Mouse (Mus musculus) c-Kit-positive CD71-positive TER-119-positive erythroid progenitor cells, embryonic 14.5 days (primary cell): ENCODE results near the gene Uqcc3.
"Not testable (repeated sequence)": the region's sequence is repeated elsewhere in the genome, so short reads cannot be mapped to it uniquely, and the experiment has no call there.

Experiments
- DNase-seq: peaks from one replicate; pipeline ENCODE4 v3.0.0-alpha.2; 2013; ENCODE audit warnings: low spot score

Gene Uqcc3

DNA sequence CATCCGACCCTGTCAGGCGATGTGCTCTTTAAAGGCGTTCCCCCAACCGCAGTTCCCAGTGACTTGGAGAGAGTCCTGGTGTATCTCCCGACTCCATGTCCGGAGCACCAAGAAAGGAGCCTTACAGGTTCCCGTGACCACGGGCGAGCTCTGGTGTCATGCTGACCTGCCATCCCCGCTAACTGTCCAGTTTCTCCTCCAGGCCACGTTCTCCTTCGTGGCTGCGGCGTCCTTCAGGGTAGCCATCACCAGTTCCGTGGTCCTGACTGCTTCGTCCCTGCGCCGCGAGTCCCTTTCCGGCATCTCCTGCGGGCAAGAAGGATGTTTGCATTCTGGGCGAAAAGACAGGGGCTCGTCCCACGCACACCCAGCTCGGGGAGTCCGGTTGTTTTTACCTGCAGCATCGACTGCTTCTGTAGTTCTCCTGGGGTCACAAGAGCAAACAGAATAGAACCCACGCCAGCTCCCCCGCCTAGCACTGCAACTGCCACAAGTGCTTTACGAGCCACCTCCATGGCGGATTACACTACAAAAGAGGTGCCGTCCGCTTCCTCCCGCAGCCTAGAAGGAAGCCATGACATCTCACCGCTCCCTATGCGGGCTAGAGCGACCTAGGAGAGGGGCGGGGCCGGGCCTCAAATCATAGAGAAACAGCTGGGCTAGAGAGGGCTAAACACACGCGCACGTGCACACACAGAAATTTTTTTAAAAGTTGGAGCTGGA lies at the start of gene Uqcc3:
Uqcc3 (minus strand) TSS at position 613 of the 723 bp plus-strand sequence.
- peak; percentile 86 for DNase-seq

DNA sequence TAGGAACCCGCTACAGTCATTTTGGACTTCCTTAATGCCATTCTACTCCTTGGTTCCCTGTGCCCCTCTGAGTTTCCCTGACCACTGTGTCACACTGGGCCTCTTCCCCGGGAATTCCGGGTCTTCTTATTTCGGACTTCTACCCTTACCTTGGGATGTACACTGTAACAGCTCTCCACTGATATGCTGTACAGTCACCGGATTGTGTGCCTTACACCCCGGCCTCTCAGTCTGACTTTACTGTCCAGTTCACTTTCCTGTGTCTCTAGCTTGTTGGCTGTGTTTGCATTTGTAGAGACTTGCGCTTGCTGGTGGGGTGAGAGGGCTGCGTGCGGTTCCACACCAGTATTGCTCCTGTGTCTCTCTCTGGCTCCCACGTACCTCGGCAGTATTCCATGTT lies 49.4 kb upstream of the Uqcc3 start:
- no peak for DNase-seq

DNA sequence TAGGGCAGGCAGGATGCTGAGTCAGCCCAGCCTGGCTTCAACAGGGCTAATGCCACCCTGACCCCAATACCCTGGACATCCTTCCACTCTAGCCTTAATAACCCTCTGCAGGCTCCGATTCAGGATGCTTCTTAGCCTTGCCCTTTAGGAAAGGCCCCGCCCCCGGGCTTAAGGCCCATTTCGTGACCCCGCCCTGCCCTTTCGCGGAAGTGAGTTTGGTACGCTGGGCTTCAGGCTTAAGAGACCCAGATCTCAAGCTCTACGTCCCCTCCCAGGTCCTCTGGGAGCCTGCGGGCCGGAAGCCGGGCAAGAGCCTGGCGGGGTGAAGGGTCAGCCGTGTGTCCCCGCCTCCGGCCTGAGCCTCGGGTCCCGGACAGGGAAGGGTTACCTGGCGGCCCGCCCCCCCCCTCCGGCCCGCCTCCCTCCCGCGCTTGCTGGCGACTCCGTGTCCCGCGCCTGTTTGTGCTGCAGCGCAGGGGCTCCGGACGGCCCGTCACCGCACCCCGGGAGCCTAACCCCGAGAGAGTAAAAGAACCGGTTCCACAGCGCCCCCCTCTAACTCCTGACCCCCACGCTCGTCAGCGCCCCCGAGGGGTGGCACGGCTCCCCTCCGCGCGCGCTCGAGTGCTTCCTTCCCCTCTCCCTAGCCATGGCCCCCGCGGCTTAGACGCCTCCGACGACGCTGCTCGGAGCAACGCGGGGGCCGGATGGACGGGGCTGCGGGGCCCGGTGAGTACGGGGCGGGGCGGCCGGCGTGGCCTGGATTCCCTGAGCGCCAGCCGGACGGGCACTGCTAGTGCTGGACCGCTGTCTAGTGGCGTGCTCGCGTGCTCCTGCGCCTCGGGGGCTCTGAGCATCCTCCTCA lies 48.7 kb upstream of the Uqcc3 start, which contains the start of the genes Rom1 and Eml3:
Rom1 (minus strand) TSS at position 133 of the 865 bp plus-strand sequence.
Eml3 (plus strand) TSS at position 329 of the 865 bp plus-strand sequence.
- peak; percentile 82 for DNase-seq

DNA sequence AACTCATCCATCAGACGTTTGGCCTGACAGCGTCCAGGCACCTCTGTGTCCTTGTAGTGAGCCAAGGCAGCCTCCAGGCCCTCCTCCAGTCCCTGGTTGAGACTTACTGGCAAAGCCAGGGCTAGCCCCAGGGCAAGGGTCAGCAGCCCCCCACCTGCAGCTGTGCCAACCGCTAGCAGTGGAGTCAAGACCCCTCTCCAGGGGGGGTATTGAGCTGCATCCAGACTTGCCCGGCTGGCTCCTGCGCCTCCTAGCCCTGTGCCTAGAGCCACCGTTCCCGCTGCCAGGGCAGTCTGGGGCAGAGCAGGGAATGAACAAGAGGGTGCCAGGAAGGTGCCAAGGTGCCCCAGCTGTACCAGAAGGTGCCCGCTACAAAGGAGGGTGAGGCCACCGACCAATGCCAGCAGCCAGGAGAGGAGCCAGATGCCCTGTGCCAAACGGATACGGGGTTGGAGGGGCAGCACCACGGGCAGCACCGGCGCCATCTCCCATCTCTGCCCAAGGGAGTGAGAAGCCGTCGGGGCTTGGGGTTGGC lies 48.0 kb upstream of the Uqcc3 start:
- no peak for DNase-seq

DNA sequence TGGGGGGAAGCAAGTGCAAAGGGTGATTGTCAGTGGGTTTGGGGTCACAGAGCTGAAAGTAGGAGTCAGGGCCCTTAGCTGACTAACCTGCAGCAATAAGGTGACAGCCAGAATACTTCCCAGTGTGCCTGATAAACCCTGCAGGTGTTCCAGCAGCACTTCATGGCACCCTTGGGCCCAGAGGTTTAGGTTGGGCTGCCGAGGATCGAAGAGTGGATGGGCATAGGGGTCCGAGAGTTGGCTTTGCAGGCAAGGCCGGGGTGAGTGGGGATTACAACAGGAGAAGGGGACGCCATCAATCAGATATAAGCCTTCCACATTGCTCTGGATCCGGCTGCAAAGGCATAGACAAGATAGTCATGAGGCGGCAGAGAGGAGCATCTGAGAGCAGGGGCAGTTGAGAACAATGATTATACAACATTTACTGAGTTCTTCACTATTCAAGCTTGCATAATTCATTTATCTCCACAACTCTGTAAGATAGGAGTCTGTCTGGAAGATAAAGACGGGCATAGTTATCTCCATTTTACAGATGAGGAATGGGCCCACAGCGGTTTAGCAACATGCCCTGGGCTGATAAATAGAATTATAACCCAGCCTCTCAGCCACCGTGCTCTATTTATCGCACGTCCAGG lies 47.3 kb upstream of the Uqcc3 start:
- no peak for DNase-seq

DNA sequence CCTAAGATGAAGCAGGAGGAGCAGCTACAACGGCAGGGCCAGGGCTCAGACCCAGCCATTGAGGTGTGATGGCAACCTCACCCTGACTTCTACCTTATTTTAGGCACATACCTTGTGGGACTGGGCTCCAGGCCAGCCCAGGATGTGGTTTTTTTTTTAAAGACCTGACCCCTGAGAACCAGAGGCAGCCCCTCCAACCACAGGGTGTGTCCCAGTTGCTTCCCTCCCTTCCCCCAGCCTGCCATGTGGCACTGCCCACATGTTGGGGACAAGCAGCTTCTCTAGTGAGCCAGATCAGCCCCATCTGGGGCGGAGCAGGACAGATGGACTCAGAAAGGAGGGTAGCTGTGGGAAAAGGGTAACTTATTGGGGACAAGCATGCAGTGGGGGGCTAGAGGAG lies 46.0 kb upstream of the Uqcc3 start:
- no peak for DNase-seq

DNA sequence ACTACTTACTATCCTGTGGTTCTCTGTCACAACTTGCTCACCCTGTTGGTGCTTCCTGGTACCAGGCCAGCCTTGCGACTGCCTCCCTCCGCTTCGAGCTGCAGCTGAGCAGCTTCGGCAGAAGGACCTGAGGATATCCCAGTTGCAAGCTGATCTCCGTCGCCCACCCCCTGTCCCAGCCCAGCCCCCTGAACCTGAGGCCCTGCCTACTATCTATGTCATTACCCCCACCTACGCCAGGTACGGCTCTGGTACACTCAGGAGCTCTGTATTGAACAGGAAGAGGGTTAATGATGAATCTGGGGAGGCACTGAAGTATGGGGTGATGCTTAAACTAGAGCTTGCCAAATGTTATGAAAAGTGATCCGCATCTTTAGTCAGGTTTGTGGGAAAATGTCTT lies 41.0 kb upstream of the Uqcc3 start:
- no peak for DNase-seq

DNA sequence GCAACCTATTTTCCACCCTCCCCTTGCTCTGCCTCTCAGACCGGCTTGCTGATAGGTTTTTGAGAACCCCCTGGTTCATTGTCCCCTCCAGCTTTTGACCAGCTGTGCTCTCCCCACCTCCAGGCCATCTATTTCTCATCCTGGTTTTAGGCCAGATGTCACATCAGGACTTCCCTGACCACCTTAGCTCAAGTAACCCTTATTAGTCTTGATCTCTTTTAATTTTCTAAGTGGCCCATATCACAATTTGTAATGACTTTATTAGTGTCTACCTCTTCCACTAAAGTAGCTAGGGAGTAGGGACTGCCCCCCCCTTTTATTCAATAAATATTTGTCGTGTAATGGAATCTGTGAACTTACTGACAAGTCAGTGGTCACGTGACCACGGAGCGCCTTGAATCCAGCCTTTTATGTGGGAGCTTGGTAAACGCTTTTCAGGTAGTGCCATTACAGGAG lies 40.1 kb upstream of the Uqcc3 start:
- DNase-seq: peak; percentile 75

DNA sequence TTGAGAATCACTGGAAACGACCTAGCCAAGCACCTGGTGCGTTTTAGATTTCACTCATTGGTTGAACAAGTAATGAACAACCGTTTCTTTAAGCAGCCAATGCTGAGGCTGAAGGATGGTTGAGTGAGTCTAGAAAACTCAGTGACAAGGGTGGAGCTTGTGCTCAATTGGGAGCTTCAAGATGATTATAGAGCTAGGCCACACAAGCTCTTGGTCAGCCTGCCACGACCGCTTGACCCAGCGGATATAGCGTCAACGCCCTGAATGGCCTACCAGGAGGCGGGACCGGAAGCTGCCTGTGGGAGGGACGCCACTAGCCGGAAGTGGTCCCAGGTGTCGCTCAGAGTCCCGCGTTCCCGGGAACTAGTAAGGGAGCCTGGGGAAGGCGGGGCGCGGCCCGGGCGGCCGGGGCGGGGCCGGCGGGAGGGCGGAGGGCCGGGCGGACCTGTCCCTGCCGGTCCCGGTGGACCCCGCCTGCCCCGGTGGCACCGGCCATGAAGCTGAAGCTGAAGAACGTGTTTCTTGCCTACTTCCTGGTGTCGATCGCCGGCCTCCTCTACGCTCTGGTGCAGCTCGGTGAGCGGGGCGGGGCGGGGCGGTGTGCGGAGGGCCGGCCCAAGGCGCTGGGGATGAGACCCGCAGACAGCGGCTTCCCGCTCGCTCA lies 39.5 kb upstream of the Uqcc3 start, which contains the start of gene B3gat3:
B3gat3 (plus strand) TSS at position 302 of the 664 bp plus-strand sequence.
- peak; percentile 90 for DNase-seq

DNA sequence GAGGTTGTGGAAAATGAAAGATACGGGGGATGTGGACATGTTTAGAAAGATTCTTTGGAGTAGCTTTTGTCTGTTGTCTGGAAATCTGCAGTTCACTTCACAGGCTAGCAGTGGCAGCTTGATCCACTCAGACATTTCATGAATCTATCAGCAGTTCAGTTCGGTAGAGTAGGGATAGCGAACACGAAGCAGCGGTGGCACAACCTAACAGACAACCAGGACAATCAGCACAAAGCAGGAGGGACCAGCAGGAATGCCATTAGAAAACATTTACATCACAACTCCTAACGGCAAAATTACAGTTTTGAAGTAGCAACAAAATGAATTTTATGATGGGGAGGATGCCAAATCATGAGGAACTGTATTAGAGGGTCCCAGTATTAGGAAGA lies 39.0 kb upstream of the Uqcc3 start:
- DNase-seq: no peak

DNA sequence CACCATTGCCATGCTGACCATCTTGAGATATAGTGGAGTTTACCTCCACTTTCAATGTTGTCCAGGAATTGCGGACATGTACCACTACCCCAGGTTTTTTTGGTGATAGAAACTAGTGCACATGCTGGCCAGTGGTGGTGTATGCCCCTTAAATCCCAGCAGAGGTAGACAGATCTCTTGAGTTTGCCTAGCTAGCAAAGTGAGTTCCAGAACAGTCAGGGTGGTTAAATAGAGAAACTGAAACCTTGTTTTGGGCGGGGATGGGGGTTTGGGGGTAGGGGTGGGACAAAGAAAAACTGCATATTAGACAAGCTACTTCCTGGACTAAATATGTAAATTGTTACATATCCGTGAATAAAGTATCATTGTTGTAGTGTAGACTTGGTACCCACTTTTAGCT lies 38.3 kb upstream of the Uqcc3 start:
- DNase-seq: no peak

DNA sequence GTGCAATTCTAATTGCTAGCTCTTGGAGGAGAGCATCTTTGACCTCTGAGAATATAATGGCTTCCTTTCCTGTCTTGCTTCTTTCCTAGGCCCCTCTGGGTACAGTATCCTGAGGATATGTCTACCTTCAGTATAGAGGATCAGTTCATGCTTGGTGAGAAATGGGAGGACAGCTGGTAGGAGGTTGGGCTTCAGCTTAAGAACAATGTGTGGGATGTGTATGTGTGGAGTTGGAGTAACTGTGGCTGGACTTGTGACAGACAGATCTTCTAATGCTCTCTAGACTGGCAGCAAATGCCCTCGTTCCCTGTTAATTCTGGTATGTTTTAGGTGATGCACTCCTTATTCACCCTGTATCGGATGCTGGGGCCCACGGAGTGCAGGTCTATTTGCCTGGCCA lies 33.5 kb upstream of the Uqcc3 start:
- DNase-seq: no peak

DNA sequence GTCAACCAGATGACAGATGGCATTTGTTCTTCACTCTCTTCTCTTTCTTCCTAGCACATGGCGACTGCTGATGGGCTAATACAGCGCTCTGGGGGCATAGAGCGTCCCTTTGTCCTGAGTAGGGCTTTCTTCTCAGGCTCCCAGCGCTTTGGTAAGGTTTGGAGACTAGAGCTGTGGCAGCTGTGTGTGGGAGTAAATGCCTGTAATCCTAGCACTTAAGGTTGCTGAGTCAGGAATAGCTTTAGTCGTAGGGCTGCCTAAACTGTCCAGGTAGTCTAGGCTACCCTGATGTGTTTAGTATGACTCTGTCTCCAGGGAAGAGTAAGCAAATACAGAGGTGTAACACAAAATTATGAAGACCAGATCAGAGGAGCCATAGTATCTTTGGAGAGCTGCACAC lies 31.1 kb upstream of the Uqcc3 start:
- DNase-seq: no peak

DNA sequence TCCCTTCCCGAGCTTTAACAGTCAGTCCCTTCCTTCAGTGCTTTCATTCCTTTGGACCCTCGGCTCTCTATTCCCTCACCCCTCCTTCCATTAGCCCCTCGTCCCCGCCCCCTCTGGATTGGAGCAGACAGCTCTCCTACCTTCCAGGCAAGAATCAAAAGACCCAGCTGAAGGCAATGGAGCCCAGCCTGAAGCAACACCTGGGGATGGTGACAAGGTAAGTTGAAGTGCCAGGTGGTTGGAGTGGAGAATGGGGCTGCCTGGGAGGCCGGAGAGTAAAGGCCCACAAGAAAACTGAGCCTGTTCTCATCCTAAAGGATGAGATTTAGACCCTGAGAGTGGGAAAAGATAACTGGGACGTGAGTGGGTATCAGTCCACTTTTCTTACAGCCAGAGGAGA lies 27.8 kb upstream of the Uqcc3 start:
- DNase-seq: no peak

DNA sequence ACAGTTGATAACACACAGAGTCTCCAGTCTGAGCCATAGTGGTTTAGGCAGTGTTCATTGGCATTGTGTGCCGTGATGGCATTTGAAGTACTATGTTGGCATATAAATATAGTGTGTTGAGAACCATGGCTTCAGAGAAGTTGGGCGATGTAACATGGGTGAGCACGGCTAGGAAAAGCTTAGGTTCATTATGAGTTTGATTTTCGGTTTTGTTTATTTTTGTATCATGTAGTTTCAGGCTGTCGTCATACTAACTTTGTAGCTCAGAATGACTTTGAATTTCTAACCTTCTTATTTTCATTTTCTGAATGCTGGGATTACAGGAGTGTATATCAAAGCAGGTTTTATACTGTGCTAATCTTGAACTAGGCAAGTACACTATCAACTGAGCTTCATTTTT lies 22.7 kb upstream of the Uqcc3 start:
- DNase-seq: no peak

DNA sequence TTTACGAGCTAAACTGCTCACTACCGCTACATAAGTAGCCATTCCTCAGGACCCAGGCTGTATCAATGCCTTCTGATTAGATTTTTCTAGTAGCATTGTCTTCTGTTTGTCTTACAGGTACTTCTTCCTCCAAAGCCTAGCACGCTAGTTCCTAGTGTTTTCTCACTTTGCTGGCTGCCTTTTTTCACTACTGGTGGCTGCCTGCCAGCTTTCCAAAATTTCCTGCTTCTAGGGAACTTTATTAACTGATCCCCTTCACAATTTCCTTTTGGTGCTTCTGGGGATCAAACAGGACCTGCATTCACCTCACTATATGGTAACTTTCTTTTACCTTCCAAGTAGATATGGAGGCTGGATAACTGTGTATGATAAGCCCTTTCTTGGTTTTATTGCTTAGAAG lies 18.4 kb upstream of the Uqcc3 start:
- no peak for DNase-seq

DNA sequence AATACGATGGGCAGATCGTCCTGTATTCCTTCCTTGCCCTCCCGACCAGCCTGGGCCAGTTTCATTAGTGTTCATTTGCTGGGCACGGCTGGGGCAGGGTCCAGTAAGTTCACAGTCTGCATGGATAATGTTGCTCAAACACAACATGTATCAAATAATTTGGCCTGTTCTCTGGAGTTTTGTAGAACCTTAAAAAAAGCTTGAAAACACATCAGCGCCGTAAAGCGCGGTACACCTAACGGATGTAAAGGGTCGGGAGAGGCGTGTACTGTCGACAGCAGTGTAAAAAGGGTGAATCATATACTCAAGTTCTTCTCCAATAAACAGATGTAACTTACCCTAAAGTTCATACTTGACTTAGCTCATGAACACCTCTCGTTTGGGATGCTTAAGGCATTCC lies 17.9 kb upstream of the Uqcc3 start:
- peak; percentile 50 for DNase-seq

DNA sequence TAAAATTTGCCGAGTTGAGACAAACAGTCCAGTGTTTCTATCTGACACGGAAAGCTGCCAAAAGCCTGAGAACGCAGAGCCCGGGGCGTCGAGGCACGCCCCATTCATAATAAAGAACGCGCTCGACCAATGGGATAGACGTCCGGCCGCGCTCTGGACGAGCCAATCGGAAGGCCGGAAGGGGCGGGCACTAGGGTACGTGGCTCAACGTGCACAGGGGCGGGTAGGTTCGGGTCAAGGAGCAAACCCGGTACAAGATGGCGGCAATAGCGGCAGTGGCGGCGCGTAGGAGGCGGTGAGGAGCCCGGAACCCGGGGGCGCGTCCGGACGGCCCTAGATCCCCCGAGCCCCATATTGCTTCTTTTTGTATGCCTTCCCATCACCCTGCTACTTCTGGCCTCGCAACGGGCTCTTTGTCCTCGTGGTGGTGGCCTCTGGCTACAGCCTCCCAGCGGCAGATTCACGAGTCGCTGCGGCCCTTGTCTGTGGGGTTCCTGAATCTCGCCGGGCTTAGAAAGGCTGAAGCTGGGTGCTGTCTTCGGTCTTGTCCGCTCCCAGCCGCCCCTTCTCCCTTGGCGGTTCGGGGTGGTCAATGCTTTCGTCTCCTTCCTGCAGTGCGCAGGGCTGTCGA lies 17.3 kb upstream of the Uqcc3 start, which contains the start of gene Ganab:
Ganab (plus strand) TSS at position 207 of the 631 bp plus-strand sequence.
- peak; percentile 96 for DNase-seq

DNA sequence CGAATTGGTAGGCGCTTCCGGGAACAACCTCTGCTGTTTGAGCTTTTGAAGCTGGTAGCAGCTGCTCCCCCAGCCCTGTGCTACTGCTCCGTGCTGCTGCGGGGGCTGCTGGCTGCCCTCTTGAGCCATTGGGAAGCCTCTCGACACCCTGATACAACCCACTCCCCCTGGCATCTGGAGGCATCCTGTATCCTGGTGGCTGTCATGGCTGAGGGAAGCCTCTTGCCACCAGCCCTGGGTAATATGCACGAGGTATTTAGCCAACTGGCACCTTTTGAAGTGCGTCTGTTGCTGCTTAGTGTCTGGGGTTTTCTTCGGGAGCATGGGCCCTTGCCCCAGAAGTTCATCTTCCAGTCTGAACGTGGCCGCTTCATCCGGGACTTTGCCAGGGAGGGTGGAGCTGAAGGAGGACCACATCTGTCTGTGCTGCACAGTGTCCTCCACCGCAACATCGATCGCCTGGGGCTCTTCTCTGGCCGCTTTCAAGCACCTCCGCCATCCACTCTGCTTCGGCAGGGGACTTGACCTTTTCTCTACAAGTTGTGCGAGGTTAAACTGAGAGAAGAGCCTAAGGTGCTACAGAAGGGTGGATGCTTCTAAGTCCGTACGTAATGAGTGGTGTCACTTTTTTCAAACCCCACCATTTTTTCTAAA lies 16.6 kb upstream of the Uqcc3 start:
- DNase-seq: not testable (repeated sequence)

DNA sequence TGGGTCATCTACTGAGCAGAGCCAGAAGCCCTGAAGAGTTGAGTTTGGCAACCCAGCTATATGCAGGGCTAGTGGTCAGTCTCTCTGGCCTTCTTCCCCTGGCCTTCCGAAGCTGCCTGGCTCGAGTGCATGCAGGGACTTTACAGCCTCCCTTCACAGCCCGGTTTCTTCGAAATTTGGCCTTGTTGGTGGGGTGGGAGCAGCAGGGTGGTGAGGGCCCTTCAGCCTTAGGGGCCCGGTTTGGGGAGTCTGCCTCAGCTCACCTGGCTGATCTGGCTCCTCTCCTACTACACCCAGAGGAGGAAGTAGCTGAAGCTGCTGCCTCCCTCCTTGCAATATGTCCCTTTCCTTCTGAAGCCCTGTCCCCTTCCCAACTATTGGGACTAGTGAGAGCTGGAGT lies 15.5 kb upstream of the Uqcc3 start:
- DNase-seq: not testable (repeated sequence)
